In genomic region chr5:84453839-84454238, GRCm38 (mm10) we compare ENCODE assay signal across 25 mouse cellular contexts. TPM values are rescaled to one million over a fixed set of nuclear protein-coding genes. Genes with fewer than 3 reads are reported as not detected.
DNase-seq lines count a peak whose midpoint lies in the region; ATAC-seq lines count a peak whose summit lies in the region.
"Had no signal": no experiment of that assay in that cellular context is flagged by ENCODE, and none has a peak within 500 bp of the region (broad histone marks: within the 10 kb centered on the region; RNA-seq: fewer than 3 reads in every experiment).

No protein-coding gene starts in this region.

- peak; percentile 48; the same call in 1 of the 2 replicates for ATAC-seq in forebrain, embryonic 14.5 days
- ATAC-seq in forebrain, embryonic 16.5 days: no peak
- peak; percentile 56; the same call in 1 of the 2 replicates for ATAC-seq in hindbrain, embryonic 12.5 days (ENCODE audit: low FRiP score)
- no peak for ATAC-seq in hindbrain, embryonic 14.5 days (ENCODE audit: low FRiP score)
- ATAC-seq in midbrain, embryonic 14.5 days (ENCODE audit: low FRiP score, low TSS enrichment): no peak
- no peak; the same call in 1 of the 2 replicates for ATAC-seq in midbrain, embryonic 15.5 days (replicated peaks)
- ATAC-seq: activated CD4-positive, CD25-positive, alpha-beta regulatory T cell, adult 4 months; CD4-positive, CD25-positive, alpha-beta regulatory T cell, adult 4 months; forebrain, postnatal 0 days; Patski had no signal

- no peak for DNase-seq in forebrain, embryonic 14.5 days (ENCODE audit: low spot score)
- no peak for DNase-seq in hindbrain, embryonic 14.5 days (ENCODE audit: low spot score)
- peak; percentile 13 for DNase-seq in midbrain, embryonic 14.5 days
- DNase-seq in retina, embryonic 14.5 days (ENCODE audit: low spot score): peak; percentile 10
- DNase-seq in retina, postnatal 1 day: no peak
- DNase-seq: adrenal gland, adult 8-10 months; adrenal gland, postnatal 14 days; B cell, adult 2 months; cerebellum, adult 11-12 months; cerebellum, adult 2 months; cerebellum, adult 9-10 months; cerebellum, postnatal 10 days; cerebellum, postnatal 25 days; forebrain, postnatal 0 days had no signal

- no peak overlapping the region for H3K27ac ChIP-seq in forebrain, embryonic 14.5 days (ENCODE audit: low read depth, low read length)
- H3K27ac ChIP-seq in forebrain, embryonic 16.5 days (ENCODE audit: low read length): no peak overlapping the region
- no peak overlapping the region for H3K27ac ChIP-seq in hindbrain, embryonic 12.5 days
- no peak overlapping the region for H3K27ac ChIP-seq in hindbrain, embryonic 14.5 days
- H3K27ac ChIP-seq in midbrain, embryonic 14.5 days (replicated peaks; ENCODE audit: low read depth, low read length): no peak overlapping the region
- no peak overlapping the region for H3K27ac ChIP-seq in midbrain, embryonic 15.5 days
- H3K27ac ChIP-seq: embryonic facial prominence, embryonic 10.5 days; embryonic facial prominence, embryonic 12.5 days; forebrain, embryonic 13.5 days had no signal

- whole genome bisulfite sequencing in forebrain, embryonic 14.5 days: 60% methylated on average over 2 of the region's 2 CpGs
- 51% methylated on average over 2 of the region's 2 CpGs for WGBS in forebrain, embryonic 16.5 days
- 43% methylated on average over 2 of the region's 2 CpGs for WGBS in hindbrain, embryonic 12.5 days
- 43% methylated on average over 2 of the region's 2 CpGs for WGBS in hindbrain, embryonic 14.5 days
- 50% methylated on average over 2 of the region's 2 CpGs for WGBS in midbrain, embryonic 14.5 days
- WGBS in midbrain, embryonic 15.5 days: 50% methylated on average over 2 of the region's 2 CpGs

- no peaks in the 10 kb centered on the region for H3K9me3 ChIP-seq in forebrain, embryonic 14.5 days (replicated peaks; ENCODE audit: control insufficient read depth, low read length)
- H3K9me3 ChIP-seq in forebrain, embryonic 16.5 days (ENCODE audit: control insufficient read depth, low read length): no peaks in the 10 kb centered on the region
- no peaks in the 10 kb centered on the region for H3K9me3 ChIP-seq in hindbrain, embryonic 12.5 days (replicated peaks)
- no peaks in the 10 kb centered on the region for H3K9me3 ChIP-seq in hindbrain, embryonic 14.5 days (ENCODE audit: control insufficient read depth, low read length)
- no peaks in the 10 kb centered on the region for H3K9me3 ChIP-seq in midbrain, embryonic 14.5 days (ENCODE audit: control insufficient read depth, low read length)
- no peaks in the 10 kb centered on the region for H3K9me3 ChIP-seq in midbrain, embryonic 15.5 days
- H3K9me3 ChIP-seq: embryonic facial prominence, embryonic 10.5 days; embryonic facial prominence, embryonic 12.5 days; forebrain, embryonic 13.5 days had no signal

- H3K9ac ChIP-seq in forebrain, embryonic 14.5 days (ENCODE audit: low read length): no peak overlapping the region
- no peak overlapping the region for H3K9ac ChIP-seq in forebrain, embryonic 16.5 days (replicated peaks; ENCODE audit: low read depth, low read length)
- no peak overlapping the region for H3K9ac ChIP-seq in hindbrain, embryonic 12.5 days
- H3K9ac ChIP-seq in hindbrain, embryonic 14.5 days: no peak overlapping the region
- no peak overlapping the region for H3K9ac ChIP-seq in midbrain, embryonic 14.5 days (replicated peaks; ENCODE audit: low read length)
- no peak overlapping the region for H3K9ac ChIP-seq in midbrain, embryonic 15.5 days
- H3K9ac ChIP-seq: embryonic facial prominence, embryonic 12.5 days; forebrain, embryonic 13.5 days; forebrain, postnatal 0 days had no signal

- no peak overlapping the region for H3K4me3 ChIP-seq in forebrain, embryonic 14.5 days (ENCODE audit: low read depth, low read length)
- no peak overlapping the region for H3K4me3 ChIP-seq in forebrain, embryonic 16.5 days (replicated peaks; ENCODE audit: low read length)
- no peak overlapping the region for H3K4me3 ChIP-seq in hindbrain, embryonic 12.5 days
- H3K4me3 ChIP-seq in hindbrain, embryonic 14.5 days (replicated peaks; ENCODE audit: low read length): no peak overlapping the region
- no peak overlapping the region for H3K4me3 ChIP-seq in midbrain, embryonic 14.5 days (replicated peaks; ENCODE audit: low read depth, low read length)
- no peak overlapping the region for H3K4me3 ChIP-seq in midbrain, embryonic 15.5 days
- H3K4me3 ChIP-seq: embryonic facial prominence, embryonic 10.5 days; embryonic facial prominence, embryonic 12.5 days; forebrain, embryonic 13.5 days had no signal

- no peaks in the 10 kb centered on the region for H3K36me3 ChIP-seq in forebrain, embryonic 14.5 days (ENCODE audit: control insufficient read depth, insufficient read depth, low read length)
- no peaks in the 10 kb centered on the region for H3K36me3 ChIP-seq in forebrain, embryonic 16.5 days (ENCODE audit: control insufficient read depth, insufficient read depth)
- H3K36me3 ChIP-seq in hindbrain, embryonic 12.5 days: no peaks in the 10 kb centered on the region
- H3K36me3 ChIP-seq in hindbrain, embryonic 14.5 days (replicated peaks; ENCODE audit: control insufficient read depth, insufficient read depth): no peaks in the 10 kb centered on the region
- no peaks in the 10 kb centered on the region for H3K36me3 ChIP-seq in midbrain, embryonic 14.5 days (ENCODE audit: control insufficient read depth, insufficient read depth, low read length)
- no peaks in the 10 kb centered on the region for H3K36me3 ChIP-seq in midbrain, embryonic 15.5 days (replicated peaks)
- H3K36me3 ChIP-seq: embryonic facial prominence, embryonic 10.5 days; embryonic facial prominence, embryonic 12.5 days; G1E had no signal

- no peak overlapping the region for H3K4me2 ChIP-seq in forebrain, embryonic 14.5 days (ENCODE audit: low read length)
- H3K4me2 ChIP-seq in forebrain, embryonic 16.5 days (ENCODE audit: low read length): no peak overlapping the region
- no peak overlapping the region for H3K4me2 ChIP-seq in hindbrain, embryonic 12.5 days (replicated peaks)
- H3K4me2 ChIP-seq in hindbrain, embryonic 14.5 days (replicated peaks): no peak overlapping the region
- H3K4me2 ChIP-seq in midbrain, embryonic 14.5 days (ENCODE audit: low read length): no peak overlapping the region
- no peak overlapping the region for H3K4me2 ChIP-seq in midbrain, embryonic 15.5 days
- H3K4me2 ChIP-seq: embryonic facial prominence, embryonic 12.5 days; forebrain, embryonic 13.5 days had no signal

- H3K4me1 ChIP-seq in forebrain, embryonic 14.5 days (ENCODE audit: control insufficient read depth, insufficient read depth, low read length): no peaks in the 10 kb centered on the region
- 0 out of 2 replicates have a peak, but pooled peaks cover 4% of the 10 kb centered on the region for H3K4me1 ChIP-seq in forebrain, embryonic 16.5 days (replicated peaks; ENCODE audit: control insufficient read depth, insufficient read depth, low read length)
- H3K4me1 ChIP-seq in hindbrain, embryonic 12.5 days: no peaks in the 10 kb centered on the region
- H3K4me1 ChIP-seq in hindbrain, embryonic 14.5 days (replicated peaks; ENCODE audit: control insufficient read depth, insufficient read depth, low read length): no peaks in the 10 kb centered on the region
- H3K4me1 ChIP-seq in midbrain, embryonic 14.5 days (ENCODE audit: control insufficient read depth, insufficient read depth, low read length): no peaks in the 10 kb centered on the region
- no peaks in the 10 kb centered on the region for H3K4me1 ChIP-seq in midbrain, embryonic 15.5 days
- H3K4me1 ChIP-seq: embryonic facial prominence, embryonic 10.5 days; embryonic facial prominence, embryonic 12.5 days; forebrain, embryonic 13.5 days had no signal

- no peaks in the 10 kb centered on the region for H3K27me3 ChIP-seq in forebrain, embryonic 14.5 days (replicated peaks; ENCODE audit: control insufficient read depth, insufficient read depth, low read length)
- no peaks in the 10 kb centered on the region for H3K27me3 ChIP-seq in forebrain, embryonic 16.5 days (replicated peaks; ENCODE audit: control insufficient read depth, insufficient read depth, low read length)
- H3K27me3 ChIP-seq in hindbrain, embryonic 12.5 days: no peaks in the 10 kb centered on the region
- H3K27me3 ChIP-seq in hindbrain, embryonic 14.5 days (ENCODE audit: control insufficient read depth, insufficient read depth, low read length): no peaks in the 10 kb centered on the region
- no peaks in the 10 kb centered on the region for H3K27me3 ChIP-seq in midbrain, embryonic 14.5 days (ENCODE audit: control insufficient read depth, insufficient read depth, low read length)
- H3K27me3 ChIP-seq in midbrain, embryonic 15.5 days (replicated peaks): no peaks in the 10 kb centered on the region
- H3K27me3 ChIP-seq: CH12.LX; embryonic facial prominence, embryonic 12.5 days; forebrain, embryonic 13.5 days; Patski had no signal

RNA-seq across cellular contexts. Expression of gene Epha5, which starts 36.7 kb away (rescaled TPM):
- polyA plus RNA-seq in forebrain, embryonic 14.5 days (2014; fragmentation: Nextera tagmentation; extraction: Ambion mirVana): 68.7 and 93.0 TPM in 2 replicates
- polyA plus RNA-seq in forebrain, embryonic 16.5 days (2015; fragmentation: Nextera tagmentation; extraction: Ambion mirVana): 139 and 140 TPM in 2 replicates
- polyA plus RNA-seq in hindbrain, embryonic 12.5 days (2016; fragmentation: Nextera tagmentation; extraction: Ambion mirVana): 49.1 and 55.8 TPM in 2 replicates
- polyA plus RNA-seq in hindbrain, embryonic 14.5 days (2014; fragmentation: Nextera tagmentation; extraction: Ambion mirVana): 73.5 and 74.0 TPM in 2 replicates
- 52.0 and 55.7 TPM in 2 replicates for polyA plus RNA-seq in midbrain, embryonic 14.5 days (2014; fragmentation: Nextera tagmentation; extraction: Ambion mirVana)
- 56.6 and 69.7 TPM in 2 replicates for polyA plus RNA-seq in midbrain, embryonic 15.5 days (2015; fragmentation: Nextera tagmentation; extraction: Ambion mirVana)
- polyA plus RNA-seq: CD4-positive, CD25-positive, alpha-beta regulatory T cell, adult 4 months; G1E; Patski had no signal

Comparison
In these comparisons a context has a peak if more than half of its experiments do, and no peak if none do; other contexts are left out.
1. ATAC-seq: peak in forebrain, embryonic 14.5 days (single experiment) and hindbrain, embryonic 12.5 days (single experiment); none in forebrain, embryonic 16.5 days (single experiment), hindbrain, embryonic 14.5 days (single experiment), midbrain, embryonic 14.5 days (single experiment) and midbrain, embryonic 15.5 days (single experiment).
2. DNase-seq: peak in midbrain, embryonic 14.5 days (single experiment) and retina, embryonic 14.5 days (single experiment); none in forebrain, embryonic 14.5 days (single experiment), hindbrain, embryonic 14.5 days (single experiment) and retina, postnatal 1 day (single experiment).